Mouse (Mus musculus): ENCODE results near the gene Bcl2l2.

Bcl2l2 gene

DNA sequence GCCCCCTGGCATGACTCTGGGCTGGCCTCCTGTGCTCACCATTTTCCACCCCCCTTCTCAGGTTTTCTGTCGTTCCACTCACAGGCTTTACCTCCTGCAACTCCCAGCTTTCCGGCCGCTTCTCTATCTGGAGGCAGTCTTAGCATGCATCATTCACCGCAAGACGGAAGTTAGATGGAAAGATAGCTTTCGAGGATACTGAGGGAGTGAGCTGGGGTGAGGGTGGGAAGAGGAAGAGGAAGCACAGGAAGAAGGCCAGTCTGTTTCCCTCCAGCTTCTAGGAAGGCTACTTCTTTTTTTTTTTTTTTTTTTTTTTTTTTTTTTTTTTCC, 53.6 kb downstream of the Bcl2l2 start:
- no peak for DNase-seq (ENCODE audit: low spot score in 2 of 2)

DNA sequence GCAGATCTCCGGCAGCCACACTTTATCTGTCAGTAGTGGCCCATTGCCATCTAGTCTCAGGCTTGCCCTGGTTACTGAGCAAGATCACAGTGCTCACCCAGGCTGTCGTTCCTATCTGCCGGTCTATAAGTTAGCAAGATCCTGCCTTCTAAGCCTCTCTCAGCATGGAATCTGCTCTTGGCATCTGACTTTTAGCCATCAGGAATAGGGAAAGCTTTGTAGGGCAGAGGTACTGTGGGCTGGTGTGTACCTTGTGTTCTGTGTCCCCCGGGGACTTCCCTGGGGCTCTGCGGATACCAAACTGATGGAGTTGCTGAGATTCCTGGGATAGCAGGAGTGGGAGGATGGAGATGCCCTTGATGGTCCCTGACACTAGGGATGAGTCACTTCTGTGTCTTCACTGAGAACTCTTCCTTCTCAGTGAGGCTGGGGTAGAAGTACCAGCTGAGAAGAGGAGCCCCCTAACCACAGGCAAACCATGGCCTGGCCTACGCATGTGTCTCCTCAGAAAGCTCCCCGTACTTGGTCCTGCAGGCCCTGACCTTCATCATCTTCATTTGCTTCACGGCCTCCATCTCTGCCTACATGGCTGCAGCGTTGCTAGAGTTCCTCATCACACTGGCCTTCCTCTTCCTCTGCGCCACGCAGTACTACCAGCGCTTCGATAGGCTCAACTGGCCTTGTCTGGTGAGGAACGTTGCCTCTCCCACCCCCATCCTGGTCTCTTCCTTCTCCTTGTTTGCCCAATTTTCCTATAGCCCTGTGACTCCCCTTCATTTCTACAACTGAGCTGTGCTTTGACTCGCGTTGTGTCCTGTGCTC, 54.4 kb downstream of the Bcl2l2 start:
- no peak for DNase-seq (ENCODE audit: low spot score in 2 of 2)
